ENCODE assay signal across 8 mouse cellular contexts in genomic region chr5:121836692-121837415, GRCm38 (mm10). TPM values are rescaled to one million over a fixed set of nuclear protein-coding genes. Genes with fewer than 3 reads are reported as not detected.
A peak's percentile ranks its signal among the peaks of the same experiment; 100 is the strongest.
DNase-seq lines count a peak whose midpoint lies in the region; ATAC-seq lines count a peak whose summit lies in the region.

No protein-coding gene starts in this region.

- H3K36me3 ChIP-seq in heart, embryonic 14.5 days (ENCODE audit: control insufficient read depth, insufficient read depth, low read length) = 0 out of 2 replicates have a peak, but pooled peaks cover 4% of the 10 kb centered on the region
- no peaks in the 10 kb centered on the region for H3K36me3 ChIP-seq in liver, embryonic 15.5 days (replicated peaks)
- no peaks in the 10 kb centered on the region for H3K36me3 ChIP-seq in neural tube, embryonic 11.5 days (ENCODE audit: control insufficient read depth, insufficient read depth, low read length)
- no peaks in the 10 kb centered on the region for H3K36me3 ChIP-seq in stomach, embryonic 16.5 days (ENCODE audit: control insufficient read depth, insufficient read depth, low read length)

- peak; percentile 87 to 90 for DNase-seq in CD8-positive naive resting alpha-beta T cell, adult 2 months (ENCODE audit: low read depth in 2 of 2, low spot score in 2 of 2)
- DNase-seq in c-Kit-negative CD71-positive TER-119-positive erythroid progenitor cells, embryonic 14.5 days (ENCODE audit: low read depth, low spot score) = peak; percentile 81
- DNase-seq in fibroblast of lung, adult 2 months (ENCODE audit: low read depth) = peak; percentile 86
- DNase-seq in kidney, postnatal 14 days = peak; percentile 96
- peak; percentile 89 for DNase-seq in neural tube, embryonic 11.5 days (ENCODE audit: low spot score)

- peak overlapping the region; percentile 90 to 96 for H3K4me3 ChIP-seq in heart, embryonic 14.5 days (ENCODE audit: control insufficient read depth in 1 of 2, insufficient read depth in 1 of 2, low read depth in 1 of 2, low read length in 2 of 2)
- H3K4me3 ChIP-seq in liver, embryonic 15.5 days (replicated peaks) = peak overlapping the region; percentile 83
- peak overlapping the region; percentile 70 for H3K4me3 ChIP-seq in neural tube, embryonic 11.5 days (ENCODE audit: low read depth, low read length)
- peak overlapping the region; percentile 70 for H3K4me3 ChIP-seq in stomach, embryonic 16.5 days (replicated peaks; ENCODE audit: low read length)

- no peaks in the 10 kb centered on the region for H3K9me3 ChIP-seq in heart, embryonic 14.5 days (ENCODE audit: control insufficient read depth, low read length)
- H3K9me3 ChIP-seq in liver, embryonic 15.5 days (replicated peaks) = no peaks in the 10 kb centered on the region
- H3K9me3 ChIP-seq in neural tube, embryonic 11.5 days (ENCODE audit: control insufficient read depth, low read length) = no peaks in the 10 kb centered on the region
- H3K9me3 ChIP-seq in stomach, embryonic 16.5 days (replicated peaks; ENCODE audit: control insufficient read depth, low read length) = no peaks in the 10 kb centered on the region

- H3K27ac ChIP-seq in heart, embryonic 14.5 days (replicated peaks in 1 of 2; ENCODE audit: control insufficient read depth in 1 of 2, insufficient read depth in 1 of 2, low read depth in 2 of 2, low read length in 2 of 2) = peak overlapping the region; percentile 82 to 87
- peak overlapping the region; percentile 89 for H3K27ac ChIP-seq in liver, embryonic 15.5 days (replicated peaks)
- H3K27ac ChIP-seq in neural tube, embryonic 11.5 days (ENCODE audit: low read depth, low read length) = peak overlapping the region; percentile 27; the same call in 1 of the 2 replicates
- H3K27ac ChIP-seq in stomach, embryonic 16.5 days (ENCODE audit: low read length) = peak overlapping the region; percentile 94

- H3K4me2 ChIP-seq in heart, embryonic 14.5 days (ENCODE audit: low read length) = peak overlapping the region; percentile 80
- peak overlapping the region; percentile 99 for H3K4me2 ChIP-seq in liver, embryonic 15.5 days
- peak overlapping the region; percentile 97 for H3K4me2 ChIP-seq in neural tube, embryonic 11.5 days (ENCODE audit: low read depth)
- H3K4me2 ChIP-seq in stomach, embryonic 16.5 days (ENCODE audit: low read depth, low read length) = peak overlapping the region; percentile 83

- peak overlapping the region; percentile 86 for H3K9ac ChIP-seq in heart, embryonic 14.5 days (ENCODE audit: low read length)
- peak overlapping the region; percentile 83 for H3K9ac ChIP-seq in liver, embryonic 15.5 days
- H3K9ac ChIP-seq in neural tube, embryonic 11.5 days (ENCODE audit: low read length) = peak overlapping the region; percentile 75
- H3K9ac ChIP-seq in stomach, embryonic 16.5 days (ENCODE audit: low read length) = peak overlapping the region; percentile 83

- peaks cover 43 to 44% of the 10 kb centered on the region in 2 experiments for H3K4me1 ChIP-seq in heart, embryonic 14.5 days (ENCODE audit: control insufficient read depth in 2 of 2, insufficient read depth in 2 of 2, low read length in 2 of 2)
- H3K4me1 ChIP-seq in liver, embryonic 15.5 days (replicated peaks) = peaks cover 81% of the 10 kb centered on the region
- H3K4me1 ChIP-seq in neural tube, embryonic 11.5 days (ENCODE audit: control insufficient read depth, insufficient read depth, low read length) = peaks cover 24% of the 10 kb centered on the region
- peaks cover 50% of the 10 kb centered on the region for H3K4me1 ChIP-seq in stomach, embryonic 16.5 days (ENCODE audit: control insufficient read depth, insufficient read depth, low read length)

- under 1% methylated on average over 63 of the region's 77 CpGs for WGBS in heart, embryonic 14.5 days
- under 1% methylated on average over 77 of the region's 77 CpGs for WGBS in liver, embryonic 15.5 days (ENCODE audit: insufficient replicate concordance)
- under 1% methylated on average over 73 of the region's 77 CpGs for WGBS in neural tube, embryonic 11.5 days
- under 1% methylated on average over 70 of the region's 77 CpGs for WGBS in stomach, embryonic 16.5 days

- ATAC-seq in heart, embryonic 14.5 days (ENCODE audit: insufficient number of reproducible peaks, insufficient read depth, low FRiP score, low read depth) = peak; percentile 85
- peak; percentile 81 for ATAC-seq in liver, embryonic 15.5 days (ENCODE audit: insufficient read depth)
- peak; percentile 85 for ATAC-seq in neural tube, embryonic 11.5 days (ENCODE audit: insufficient read depth, low FRiP score, low TSS enrichment)
- ATAC-seq in stomach, embryonic 16.5 days (ENCODE audit: insufficient read depth, low FRiP score) = peak; percentile 90

- H3K27me3 ChIP-seq in heart, embryonic 14.5 days (ENCODE audit: control insufficient read depth, insufficient read depth, low read length) = no peaks in the 10 kb centered on the region
- H3K27me3 ChIP-seq in liver, embryonic 15.5 days = peaks cover 33% of the 10 kb centered on the region
- peaks cover 28% of the 10 kb centered on the region for H3K27me3 ChIP-seq in neural tube, embryonic 11.5 days (ENCODE audit: control insufficient read depth, insufficient read depth, low read length)
- H3K27me3 ChIP-seq in stomach, embryonic 16.5 days (ENCODE audit: control insufficient read depth, insufficient read depth, low read length) = no peaks in the 10 kb centered on the region

RNA-seq across cellular contexts. Expression of gene Sh2b3, which starts 0.6 kb away (rescaled TPM):
- 16.5 and 18.1 TPM in 2 replicates for polyA plus RNA-seq in heart, embryonic 14.5 days (2014; fragmentation: Nextera tagmentation; extraction: Ambion mirVana)
- polyA plus RNA-seq in liver, embryonic 15.5 days (2015; fragmentation: Nextera tagmentation; extraction: Ambion mirVana) = 6.7 and 7.7 TPM in 2 replicates
- 10.2 and 10.5 TPM in 2 replicates for polyA plus RNA-seq in neural tube, embryonic 11.5 days (2014; fragmentation: Nextera tagmentation; extraction: Ambion mirVana)
- 8.3 and 8.8 TPM in 2 replicates for polyA plus RNA-seq in stomach, embryonic 16.5 days (2015; fragmentation: Nextera tagmentation; extraction: Ambion mirVana)

RNA-seq across cellular contexts. Expression of gene Pheta1, which starts 11.9 kb away (rescaled TPM):
- 10.8 and 11.5 TPM in 2 replicates for polyA plus RNA-seq in heart, embryonic 14.5 days (2014; fragmentation: Nextera tagmentation; extraction: Ambion mirVana)
- 3.9 and 4.5 TPM in 2 replicates for polyA plus RNA-seq in liver, embryonic 15.5 days (2015; fragmentation: Nextera tagmentation; extraction: Ambion mirVana)
- 32.3 and 34.4 TPM in 2 replicates for polyA plus RNA-seq in neural tube, embryonic 11.5 days (2014; fragmentation: Nextera tagmentation; extraction: Ambion mirVana)
- 16.9 and 17.4 TPM in 2 replicates for polyA plus RNA-seq in stomach, embryonic 16.5 days (2015; fragmentation: Nextera tagmentation; extraction: Ambion mirVana)

Comparison
In these comparisons a context has a peak if more than half of its experiments do, and no peak if none do; other contexts are left out.
1. Peak in every context shown above with its lines: DNase-seq, ATAC-seq, H3K4me3 ChIP-seq and H3K27ac ChIP-seq.
2. H3K27ac ChIP-seq: peak in every context shown above with its lines; median percentile 94 in stomach, embryonic 16.5 days; 89 in liver, embryonic 15.5 days; 84 in heart, embryonic 14.5 days; 27 in neural tube, embryonic 11.5 days.